Mouse (Mus musculus) ES-Bruce4 (cell line): Measurements from ENCODE around the gene Naa15. TPM values are rescaled to one million over a fixed set of nuclear protein-coding genes. Genes with fewer than 3 reads are reported as not detected.
A peak's percentile ranks its signal among the peaks of the same experiment; 100 is the strongest.

ENCODE experiments used
- H3K27ac ChIP-seq: 2 replicates; pipeline ENCODE4 v1.5.1; 2012; ENCODE audit warnings: low read length, inconsistent platforms; ENCODE audit not compliant: insufficient read depth
- H3K27me3 ChIP-seq: 2 replicates; pipeline ENCODE4 v1.6.1; 2012; ENCODE audit warnings: mild to moderate bottlenecking, low read length, inconsistent platforms; ENCODE audit not compliant: control insufficient read depth, poor library complexity, insufficient read depth, severe bottlenecking
- H3K36me3 ChIP-seq: 2 replicates; pipeline ENCODE4 v1.6.1; 2012; ENCODE audit warnings: inconsistent platforms, mild to moderate bottlenecking, low read length, moderate library complexity; ENCODE audit not compliant: control insufficient read depth, poor library complexity, insufficient read depth, severe bottlenecking
- H3K4me1 ChIP-seq: one replicate; pipeline ENCODE4 v1.8.1; 2011; ENCODE audit warnings: low read length; ENCODE audit not compliant: control insufficient read depth, insufficient read depth
- H3K4me3 ChIP-seq: 2 replicates; pipeline ENCODE4 v1.5.1; 2011; ENCODE audit warnings: low read depth, mild to moderate bottlenecking, low read length
- H3K9ac ChIP-seq: 2 replicates; pipeline ENCODE4 v1.6.1; 2012; ENCODE audit warnings: low read depth, mild to moderate bottlenecking, inconsistent platforms; ENCODE audit not compliant: poor library complexity, severe bottlenecking
- H3K9me3 ChIP-seq: replicated peaks from 2 replicates; pipeline ENCODE4 v1.6.1; 2012; ENCODE audit warnings: mild to moderate bottlenecking, low read length, inconsistent platforms; ENCODE audit not compliant: control insufficient read depth, poor library complexity, insufficient read depth, severe bottlenecking
- CTCF ChIP-seq: IDR thresholded peaks from one replicate; pipeline ENCODE4 v1.8.1; 2011; ENCODE audit warnings: low read depth, low read length
- EP300 ChIP-seq: IDR thresholded peaks from 2 replicates; pipeline ENCODE4 v1.6.1; 2011; ENCODE audit warnings: low read depth, low read length; ENCODE audit not compliant: insufficient read depth
- POLR2A ChIP-seq: IDR thresholded peaks from one replicate; pipeline ENCODE4 v1.8.1; 2011; ENCODE audit warnings: low read length; ENCODE audit not compliant: insufficient read depth
- polyA plus RNA-seq: library from polyadenylated mRNA; stranded (reverse); fragments of >200 nt; gene quantifications from 2 replicates; pipeline ENCODE4 v1.2.4, GENCODE M21; 2011; ENCODE audit warnings: low read depth; ENCODE audit not compliant: missing spikeins, insufficient read depth, insufficient read length

Naa15 gene
- polyA plus RNA-seq, 1 experiment, result 197 TPM

- H3K9me3 ChIP-seq, result no peaks in the 10 kb centered on the region
- H3K4me1 ChIP-seq, result no peaks in the 10 kb centered on the region
- H3K9ac ChIP-seq, result peak overlapping the region; percentile 98
- H3K4me3 ChIP-seq, result peak overlapping the region; percentile 98
- H3K27me3 ChIP-seq, result no peaks in the 10 kb centered on the region
- TF ChIP-seq EP300, result no peak
- TF ChIP-seq CTCF, result no peak
- TF ChIP-seq POLR2A, result no peak
- peak overlapping the region; percentile 75 for H3K27ac ChIP-seq
- H3K36me3 ChIP-seq, result peaks cover 11% of the 10 kb centered on the region
These were observed 1.6 kb downstream of the Naa15 start for GRCm38 (mm10) chr3:51416364-51417134.

- peak overlapping the region; percentile 75; the same call in 1 of the 2 replicates for H3K27ac ChIP-seq
- H3K4me1 ChIP-seq, result no peaks in the 10 kb centered on the region
- H3K27me3 ChIP-seq, result no peaks in the 10 kb centered on the region
- peak overlapping the region; percentile 98 for H3K4me3 ChIP-seq
- no peak for TF ChIP-seq CTCF
- TF ChIP-seq POLR2A, result no peak
- no peak for TF ChIP-seq EP300
- no peaks in the 10 kb centered on the region for H3K9me3 ChIP-seq
- peaks cover 14% of the 10 kb centered on the region for H3K36me3 ChIP-seq
- peak overlapping the region; percentile 98 for H3K9ac ChIP-seq
These were observed 2.1 kb downstream of the Naa15 start for GRCm38 (mm10) chr3:51417135-51417458.

DNA sequence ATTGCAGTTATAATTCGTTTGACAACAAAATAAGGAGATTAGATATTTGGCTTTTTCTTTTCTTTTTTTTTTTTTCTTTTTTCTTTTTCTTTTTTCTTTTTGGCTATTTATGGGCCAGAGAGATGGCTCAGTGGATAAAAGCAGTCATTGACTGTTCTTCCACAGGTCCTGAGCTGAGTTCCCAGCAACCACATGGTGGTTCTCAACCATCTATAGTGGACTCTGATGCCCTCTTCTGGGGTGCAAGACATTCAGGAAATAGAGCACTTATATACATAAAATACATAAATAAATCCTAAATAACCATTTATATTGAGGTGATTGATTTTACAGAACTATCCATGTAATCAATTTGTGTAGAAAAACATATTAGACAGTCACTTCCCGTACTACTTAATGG, 2.5 kb downstream of the Naa15 start:
- peaks cover 14% of the 10 kb centered on the region for H3K36me3 ChIP-seq
- no peak for TF ChIP-seq EP300
- TF ChIP-seq CTCF, result no peak
- TF ChIP-seq POLR2A, result no peak
- no peaks in the 10 kb centered on the region for H3K27me3 ChIP-seq
- H3K9me3 ChIP-seq, result no peaks in the 10 kb centered on the region
- H3K4me3 ChIP-seq, result peak overlapping the region; percentile 32; the same call in 1 of the 2 replicates
- H3K9ac ChIP-seq, result peak overlapping the region; percentile 98
- H3K4me1 ChIP-seq, result no peaks in the 10 kb centered on the region
- H3K27ac ChIP-seq, result no peak overlapping the region

DNA sequence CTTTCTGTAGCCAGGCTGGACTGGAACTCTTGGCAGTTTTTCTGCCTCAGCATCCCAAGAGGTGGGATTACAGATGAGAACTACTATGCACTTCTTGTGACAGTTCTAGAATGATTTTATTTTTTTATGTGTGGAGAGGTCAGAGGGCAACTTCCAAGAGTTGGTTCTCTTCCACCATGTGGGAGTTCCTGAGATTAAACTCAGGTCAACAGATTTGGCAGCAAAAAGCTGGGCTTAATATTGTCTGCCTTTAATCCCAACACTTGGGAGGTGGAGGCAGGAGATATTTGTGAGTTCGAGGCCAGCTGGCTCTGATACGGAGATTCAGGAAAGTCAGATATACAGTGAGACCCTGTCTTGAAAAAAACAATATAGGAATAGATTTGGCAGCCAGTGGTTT, 3.0 kb downstream of the Naa15 start:
- H3K4me3 ChIP-seq, result no peak overlapping the region

DNA sequence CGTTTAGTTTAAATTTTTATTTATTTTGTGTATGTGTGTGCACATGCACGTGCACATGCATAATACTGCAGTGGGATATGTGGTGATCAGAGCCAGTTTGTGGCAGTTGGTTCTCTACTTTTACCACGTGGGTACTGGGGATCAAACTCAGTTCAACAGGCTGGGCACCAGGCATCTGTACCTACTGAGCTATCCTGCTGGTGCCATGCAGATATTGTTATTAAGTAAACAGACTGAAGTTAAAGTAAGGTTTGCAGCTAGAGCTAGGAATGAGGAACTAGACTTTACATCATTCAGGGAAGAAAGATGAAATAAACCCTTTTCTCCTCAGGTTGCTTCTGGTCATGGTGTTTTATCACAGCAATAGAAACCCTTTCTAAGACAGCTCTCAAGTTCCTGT, 7.0 kb downstream of the Naa15 start:
- peaks cover 17% of the 10 kb centered on the region for H3K36me3 ChIP-seq
- TF ChIP-seq CTCF, result no peak
- no peak for TF ChIP-seq POLR2A
- no peak for TF ChIP-seq EP300

More for the DNA sequence above, 3.0 kb downstream of the Naa15 start:
- Histone ChIP-seq H3K9ac (peak overlapping the region; percentile 64), H3K27me3 (no peaks in the 10 kb centered on the region), H3K36me3 (peaks cover 14% of the 10 kb centered on the region), H3K4me1 (no peaks in the 10 kb centered on the region), H3K27ac (no peak overlapping the region), H3K9me3 (no peaks in the 10 kb centered on the region)
- TF ChIP-seq POLR2A (no peak), CTCF (no peak), EP300 (no peak)

DNA sequence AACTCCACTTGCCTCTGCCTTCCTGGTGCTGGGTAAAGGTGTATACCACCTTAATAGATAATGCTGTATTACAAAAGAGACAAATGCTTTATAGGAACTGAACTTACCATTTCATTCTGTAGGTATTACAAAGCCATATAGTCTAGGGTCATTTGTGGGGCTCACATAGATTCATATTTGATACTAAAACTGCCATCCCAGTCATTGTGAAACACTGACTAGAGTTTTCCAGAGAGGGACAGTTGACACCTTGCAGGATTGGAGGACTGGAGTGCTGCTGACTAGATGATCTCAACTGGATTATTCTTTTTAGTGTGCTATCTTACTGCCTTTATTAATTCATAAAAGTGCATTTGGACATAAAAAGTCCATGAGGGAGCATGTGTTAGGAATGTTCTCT, 10.4 kb downstream of the Naa15 start:
- no peaks in the 10 kb centered on the region for H3K9me3 ChIP-seq
- H3K27ac ChIP-seq, result no peak overlapping the region
- H3K36me3 ChIP-seq, result peaks cover 6% of the 10 kb centered on the region; the same call in 1 of the 2 replicates
- H3K9ac ChIP-seq, result no peak overlapping the region
- TF ChIP-seq CTCF, result no peak
- no peak for TF ChIP-seq EP300
- no peak for TF ChIP-seq POLR2A
- no peaks in the 10 kb centered on the region for H3K4me1 ChIP-seq
- H3K4me3 ChIP-seq, result no peak overlapping the region
- no peaks in the 10 kb centered on the region for H3K27me3 ChIP-seq

More for the DNA sequence above, 7.0 kb downstream of the Naa15 start:
- H3K27ac ChIP-seq, result no peak overlapping the region
- no peak overlapping the region for H3K9ac ChIP-seq
- no peaks in the 10 kb centered on the region for H3K9me3 ChIP-seq
- H3K4me1 ChIP-seq, result no peaks in the 10 kb centered on the region
- H3K27me3 ChIP-seq, result no peaks in the 10 kb centered on the region
- no peak overlapping the region for H3K4me3 ChIP-seq
